Mouse (Mus musculus): ENCODE measurements around the gene Clmp.

DNA sequence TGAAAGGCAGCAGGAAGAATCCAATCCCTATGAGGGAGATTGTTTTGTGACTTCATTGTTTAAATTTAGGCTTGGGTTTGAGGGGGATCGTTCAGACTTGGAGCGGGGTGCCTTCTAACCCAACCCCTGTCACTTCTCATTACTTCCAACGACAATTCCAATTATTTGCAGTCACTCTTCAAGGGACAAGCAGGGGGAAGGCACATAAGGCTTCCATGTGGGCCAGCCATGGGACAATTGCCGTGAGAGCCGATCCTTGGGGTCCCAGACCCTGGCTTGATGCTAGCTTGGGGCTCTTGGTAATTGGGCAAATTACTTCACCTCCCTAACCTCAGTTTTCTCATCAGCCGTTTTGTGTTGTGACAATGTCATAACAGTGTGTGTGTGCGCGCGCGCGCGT, 8.5 kb downstream of the Clmp start:
- TF ChIP-seq CTCF (IDR thresholded peaks at IDR 0.05; ENCODE audit: control insufficient read depth, insufficient read depth, insufficient replicate concordance, low read depth, low read length) (no peak), POLR2A (IDR thresholded peaks at IDR 0.05; ENCODE audit: control insufficient read depth, low read depth, low read length) (no peak)
